Mouse (Mus musculus) embryonic facial prominence, embryonic 14.5 days (tissue): Measurements from ENCODE around the gene Plk1. TPM values are rescaled to one million over a fixed set of nuclear protein-coding genes. Genes with fewer than 3 reads are reported as not detected.

Source experiments
- ATAC-seq: fragments of 200-750 bp; cut with Nextera tagmentation; 2 replicates; pipeline ENCODE4 v1.8.0; 2017; ENCODE audit warnings: low read depth, moderate number of reproducible peaks, moderate TSS enrichment
- DNase-seq: peaks from one replicate; pipeline ENCODE4 v3.0.0-alpha.2; 2015; ENCODE audit warnings: low spot score
- H3K27ac ChIP-seq: fragments of 300-500 bp; sonication (generic); replicated peaks from 2 replicates; pipeline ENCODE4 v1.5.1; 2014; ENCODE audit warnings: low read depth, mild to moderate bottlenecking, low read length, moderate library complexity
- H3K27me3 ChIP-seq: fragments of 300-500 bp; sonication (generic); replicated peaks from 2 replicates; pipeline ENCODE4 v1.6.1; 2014; ENCODE audit warnings: low read length; ENCODE audit not compliant: control insufficient read depth, insufficient read depth
- H3K36me3 ChIP-seq: fragments of 300-500 bp; sonication (generic); 2 replicates; pipeline ENCODE4 v1.6.1; 2014; ENCODE audit warnings: low read length, mixed read lengths; ENCODE audit not compliant: control insufficient read depth, insufficient read depth
- H3K4me1 ChIP-seq: fragments of 300-500 bp; sonication (generic); 2 replicates; pipeline ENCODE4 v1.6.1; 2014; ENCODE audit warnings: antibody characterized with exemption, low read length; ENCODE audit not compliant: control insufficient read depth, insufficient read depth
- H3K4me2 ChIP-seq: fragments of 300-500 bp; sonication (generic); 2 replicates; pipeline ENCODE4 v1.6.1; 2014; ENCODE audit warnings: low read depth, mild to moderate bottlenecking, low read length, moderate library complexity, mixed read lengths
- H3K4me3 ChIP-seq: fragments of 300-500 bp; sonication (generic); 2 replicates; pipeline ENCODE4 v1.5.1; 2014; ENCODE audit warnings: low read depth, mild to moderate bottlenecking, low read length
- H3K9ac ChIP-seq: fragments of 300-500 bp; sonication (generic); 2 replicates; pipeline ENCODE4 v1.6.1; 2014; ENCODE audit warnings: low read depth, mild to moderate bottlenecking, low read length, moderate library complexity, mixed read lengths
- H3K9me3 ChIP-seq: fragments of 300-500 bp; sonication (generic); 2 replicates; pipeline ENCODE4 v1.6.1; 2016; ENCODE audit warnings: low read length; ENCODE audit not compliant: control insufficient read depth
- WGBS: fragments of 180-500 bp; shearing (Covaris S2); extraction: QIAGEN DNeasy Blood & Tissue Kit; methylation state at CpG from one replicate; pipeline ENCODE4 v1.1.7; 2014; 5-methylcytosine and 5-hydroxymethylcytosine counted together
- polyA plus RNA-seq: library from polyadenylated mRNA; unstranded; fragments of >200 nt; fragmentation: Nextera tagmentation; extraction: Ambion mirVana; gene quantifications from 2 replicates; pipeline ENCODE4 v1.2.1, GENCODE M21; 2014

The Plk1 gene
- polyA plus RNA-seq, 1 experiment from 2014 or later, result 69.1 TPM

GRCm38 (mm10) chr7:122199296-122199695, 40.1 kb downstream of the Plk1 start:
- H3K9ac ChIP-seq, result no peak overlapping the region
- H3K27ac ChIP-seq, result no peak overlapping the region
- ATAC-seq, result no peak
- H3K27me3 ChIP-seq, result no peaks in the 10 kb centered on the region
- H3K36me3 ChIP-seq, result no peaks in the 10 kb centered on the region
- H3K9me3 ChIP-seq, result 0 out of 2 replicates have a peak, but pooled peaks cover 5% of the 10 kb centered on the region
- 25% methylated on average over 5 of the region's 5 CpGs for WGBS
- H3K4me2 ChIP-seq, result no peak overlapping the region
- H3K4me3 ChIP-seq, result no peak overlapping the region
- peak; percentile 23 for DNase-seq
- no peaks in the 10 kb centered on the region for H3K4me1 ChIP-seq

DNA sequence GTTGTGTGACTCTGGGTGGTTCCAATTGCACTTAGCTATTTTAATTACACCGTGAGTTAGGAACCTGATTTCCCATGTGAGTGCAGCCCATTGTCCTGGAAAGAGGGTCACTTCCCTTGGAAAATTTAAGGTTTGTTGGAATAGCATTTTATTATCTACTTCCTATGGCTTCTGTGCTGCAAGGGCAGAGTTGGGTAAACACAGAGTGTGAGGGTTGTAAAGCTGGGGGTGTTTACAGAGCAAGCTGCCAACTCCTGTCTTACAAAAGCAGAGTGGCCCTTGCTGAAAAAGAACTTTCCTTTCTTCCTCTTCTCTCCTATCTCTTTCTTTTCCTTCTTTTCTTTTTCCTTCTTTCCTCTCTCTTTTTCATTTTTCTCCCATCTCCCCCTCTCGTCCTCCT, 44.7 kb downstream of the Plk1 start:
- no peaks in the 10 kb centered on the region for H3K27me3 ChIP-seq
- H3K4me2 ChIP-seq, result no peak overlapping the region
- WGBS, result 55% methylated on average over 2 of the region's 2 CpGs
- DNase-seq (no peak), ATAC-seq (no peak)
- H3K4me1 ChIP-seq, result no peaks in the 10 kb centered on the region
- no peaks in the 10 kb centered on the region for H3K36me3 ChIP-seq
- H3K9me3 ChIP-seq, result no peaks in the 10 kb centered on the region
- H3K4me3 ChIP-seq, result no peak overlapping the region
- no peak overlapping the region for H3K9ac ChIP-seq
- H3K27ac ChIP-seq, result no peak overlapping the region

DNA sequence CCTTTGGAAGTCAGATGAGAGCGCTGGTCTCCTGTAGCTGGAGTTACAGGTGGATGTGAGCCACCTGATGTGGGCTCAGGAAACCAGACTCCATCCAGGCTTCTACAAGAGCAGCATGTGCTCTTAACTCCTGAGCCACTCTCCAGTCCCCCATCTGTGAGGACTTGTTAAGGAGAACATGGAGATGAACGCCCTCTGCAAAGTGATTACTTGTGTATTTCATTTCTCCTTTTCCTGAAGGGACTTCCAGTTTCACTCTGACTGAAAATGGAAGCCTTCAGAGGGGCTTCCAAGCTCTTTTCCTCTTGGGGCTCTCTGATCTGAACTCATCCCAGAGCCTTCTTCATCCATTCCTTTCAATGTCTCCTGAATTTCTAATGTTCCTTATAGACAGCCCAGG, 46.9 kb downstream of the Plk1 start:
- Histone ChIP-seq H3K27me3 (no peaks in the 10 kb centered on the region), H3K9me3 (no peaks in the 10 kb centered on the region), H3K4me2 (no peak overlapping the region), H3K4me3 (no peak overlapping the region), H3K9ac (no peak overlapping the region), H3K27ac (no peak overlapping the region), H3K36me3 (no peaks in the 10 kb centered on the region), H3K4me1 (no peaks in the 10 kb centered on the region)
- 77% methylated on average over 2 of the region's 2 CpGs for WGBS
- no peak for ATAC-seq
- DNase-seq, result no peak

DNA sequence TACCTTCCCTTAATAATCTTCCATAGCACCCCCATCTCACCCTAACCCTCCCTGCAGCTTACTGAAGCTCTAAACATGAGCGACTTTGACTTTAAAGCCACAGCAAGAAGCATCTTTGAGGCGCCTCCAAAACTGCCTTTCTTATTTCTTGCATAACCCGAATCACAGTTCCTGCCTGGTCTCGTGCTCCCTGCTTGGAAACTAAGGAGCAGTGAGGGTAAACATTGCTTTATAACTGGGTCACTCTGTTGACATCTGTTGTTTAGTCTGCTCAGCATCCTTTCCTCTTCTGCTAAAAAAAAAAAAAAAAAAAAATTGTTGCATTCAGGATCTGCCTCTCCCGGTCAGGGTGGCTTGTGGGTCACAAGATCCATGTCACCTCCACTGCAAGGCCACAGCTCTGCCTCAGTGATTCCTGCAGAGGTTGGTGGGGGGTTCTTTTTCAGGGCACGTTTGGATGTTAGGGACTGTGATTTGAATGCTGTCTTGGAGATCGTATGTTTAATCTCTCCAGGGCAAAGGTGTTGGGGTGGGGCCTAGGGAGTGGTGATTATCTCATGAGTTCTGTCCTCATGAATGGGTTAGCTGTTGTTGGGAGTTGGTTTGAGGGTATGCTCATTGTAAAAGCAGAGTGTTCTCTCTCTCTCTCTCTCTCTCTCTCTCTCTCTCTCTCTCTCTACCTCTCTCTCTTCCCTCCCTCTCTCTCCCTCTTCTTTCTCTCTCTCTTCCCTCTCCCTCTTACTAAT, 49.2 kb downstream of the Plk1 start:
- H3K27me3 ChIP-seq, result no peaks in the 10 kb centered on the region
- H3K9me3 ChIP-seq, result no peaks in the 10 kb centered on the region
- H3K36me3 ChIP-seq, result no peaks in the 10 kb centered on the region
- H3K4me2 ChIP-seq, result no peak overlapping the region
- ATAC-seq, result no peak
- DNase-seq, result no peak
- no peak overlapping the region for H3K27ac ChIP-seq
- H3K4me1 ChIP-seq, result no peaks in the 10 kb centered on the region
- 53% methylated on average over 7 of the region's 7 CpGs for WGBS
- H3K4me3 ChIP-seq, result no peak overlapping the region
- no peak overlapping the region for H3K9ac ChIP-seq

DNA sequence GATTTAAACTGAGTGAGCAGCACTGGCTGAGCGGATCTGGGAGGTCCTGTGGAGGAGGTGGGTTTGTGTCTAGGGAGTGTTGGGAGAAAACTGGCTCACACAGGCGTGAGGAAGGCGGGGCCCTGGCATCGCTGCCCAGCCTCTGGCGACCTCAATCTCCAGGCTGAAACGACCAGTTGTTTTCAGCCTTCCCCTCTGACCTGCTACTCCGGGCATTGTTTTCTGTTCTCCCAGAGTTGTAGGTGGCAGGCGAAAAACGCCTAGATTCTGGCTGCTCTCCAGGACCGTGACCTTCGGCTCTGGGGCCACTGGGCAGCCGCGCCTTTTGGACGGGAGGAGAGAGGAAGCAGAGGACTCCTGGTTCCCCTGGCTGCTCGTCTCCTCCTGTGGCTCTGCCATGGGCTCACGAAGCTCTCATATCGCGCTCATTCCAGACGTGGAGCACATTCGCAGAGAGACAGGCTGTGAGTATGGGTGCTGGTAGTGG, 60.1 kb downstream of the Plk1 start, which contains the start of gene Chp2:
Gene Chp2 (plus strand): TSS at position 182 of the 487 bp plus-strand sequence.
- peak within 1 kb of the TSS; percentile 19 for H3K4me3 ChIP-seq

More for the DNA sequence above, 60.1 kb downstream of the Plk1 start, which contains the start of gene Chp2:
- no peaks in the 10 kb centered on the region for H3K36me3 ChIP-seq
- WGBS, result 24% methylated on average over 17 of the region's 20 CpGs
- ATAC-seq (0 out of 2 replicates have a peak, but pooled peaks have one; percentile 9), DNase-seq (peak; percentile 22)
- no peak within 1 kb of the TSS for H3K9ac ChIP-seq
- H3K4me2 ChIP-seq, result peak within 1 kb of the TSS; percentile 44
- no peaks in the 10 kb centered on the region for H3K9me3 ChIP-seq
- H3K27me3 ChIP-seq, result peaks cover 4% of the 10 kb centered on the region; the same call in 1 of the 2 replicates
- H3K4me1 ChIP-seq, result no peaks in the 10 kb centered on the region
- no peak within 1 kb of the TSS for H3K27ac ChIP-seq

Other genes with a start within 250 kb of the Plk1 start
- gene Cog7, start 177.7 kb upstream of the Plk1 start, polyA plus RNA-seq, result 11.4 and 14.4 TPM in 2 replicates
- gene Gga2, start 138.2 kb upstream of the Plk1 start, polyA plus RNA-seq, result 75.8 and 86.4 TPM in 2 replicates
- gene Ubfd1, start 92.3 kb upstream of the Plk1 start, polyA plus RNA-seq, result 90.2 and 91.6 TPM in 2 replicates
- 17.3 and 19.0 TPM in 2 replicates for gene Ears2, start 92.2 kb upstream of the Plk1 start, polyA plus RNA-seq
- gene Ndufab1, start 57.6 kb upstream of the Plk1 start, polyA plus RNA-seq, result 559 and 632 TPM in 2 replicates
- gene Palb2, start 26.5 kb upstream of the Plk1 start, polyA plus RNA-seq, result 9.9 and 12.5 TPM in 2 replicates
- 104 and 115 TPM in 2 replicates for gene Dctn5, start 26.4 kb upstream of the Plk1 start, polyA plus RNA-seq
- 0.07 TPM in 1 of 2 replicates, not detected in the other for gene Ern2, start 26.8 kb downstream of the Plk1 start, polyA plus RNA-seq
- 0.28 and 1.2 TPM in 2 replicates for gene Chp2, start 60.1 kb downstream of the Plk1 start, polyA plus RNA-seq
- gene Prkcb, start 129.3 kb downstream of the Plk1 start, polyA plus RNA-seq, result 8.8 and 10.1 TPM in 2 replicates